Mouse (Mus musculus): ENCODE results near the gene Adam33.

- TF ChIP-seq CTCF (IDR thresholded peaks at IDR 0.05) (no peak), EP300 (IDR thresholded peaks at IDR 0.05) (no peak)
These were observed 42.4 kb upstream of the Adam33 start for GRCm38 (mm10) chr2:131105989-131106388.
